Mouse (Mus musculus) G1E (cell line): ENCODE measurements around the gene Ppp1r15b.

Experiments
- CTCF ChIP-seq: IDR thresholded peaks from 2 replicates; pipeline ENCODE4 v1.5.1; 2012; ENCODE audit warnings: low read depth, low read length, inconsistent platforms, mixed read lengths
- TAL1 ChIP-seq: conservative IDR thresholded peaks from 2 replicates; pipeline ENCODE4 v1.6.1; 2012; ENCODE audit warnings: low read depth, low read length, inconsistent platforms, mixed read lengths

DNA sequence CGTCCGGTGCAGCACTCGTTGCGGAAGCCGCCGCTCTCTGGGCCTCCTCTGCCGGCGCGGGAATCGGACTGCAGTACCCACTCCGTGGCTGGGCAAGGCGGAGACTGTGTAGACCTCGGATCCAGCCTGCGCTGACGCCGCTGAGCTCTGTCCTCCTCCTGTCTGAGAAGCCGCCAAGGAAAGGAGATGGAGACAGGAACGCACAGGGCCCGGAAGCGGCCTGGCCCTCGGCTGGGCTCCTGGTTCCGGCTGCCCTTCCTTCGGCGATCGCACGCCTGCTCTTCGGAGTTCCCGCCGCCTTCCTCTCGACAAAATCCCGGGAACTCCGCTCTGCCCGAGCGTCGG lies 590 bp downstream of the Ppp1r15b start:
- TF ChIP-seq CTCF (no peak), TAL1 (no peak)
